Mouse (Mus musculus) brain, embryonic 14.5 days (tissue): ENCODE data around the gene Mettl2. TPM values are rescaled to one million over a fixed set of nuclear protein-coding genes. Genes with fewer than 3 reads are reported as not detected.

Experiments used
- DNase-seq: peaks from one replicate; pipeline ENCODE4 v3.0.0-alpha.2; 2011; ENCODE audit warnings: low read depth
- CTCF ChIP-seq: fragments of 200-500 bp; IDR thresholded peaks from 2 replicates; pipeline ENCODE4 v1.5.1; 2012; ENCODE audit warnings: inconsistent platforms, mild to moderate bottlenecking, moderate library complexity, borderline replicate concordance; ENCODE audit not compliant: insufficient read depth, insufficient read length; ENCODE audit errors: extremely low read depth
- POLR2A ChIP-seq: fragments of 200-500 bp; IDR thresholded peaks from 2 replicates; pipeline ENCODE4 v1.6.1; 2012; ENCODE audit warnings: mild to moderate bottlenecking, inconsistent platforms, borderline replicate concordance; ENCODE audit not compliant: poor library complexity, insufficient read depth, insufficient read length, severe bottlenecking; ENCODE audit errors: extremely low read depth
- polyA plus RNA-seq: library from polyadenylated mRNA; depleted of rRNA; stranded (reverse); fragments of >200 nt; gene quantifications from 2 replicates; pipeline ENCODE4 v1.2.3, GENCODE M21; 2012

Mettl2 gene
- polyA plus RNA-seq, 1 experiment, result 31.7 TPM

GRCm38 (mm10) chr11:105144508-105145210, 18.4 kb downstream of the Mettl2 start:
- no peak for DNase-seq
- TF ChIP-seq CTCF (no peak), POLR2A (no peak)

GRCm38 (mm10) chr11:105145211-105145610, 19.0 kb downstream of the Mettl2 start:
- DNase-seq, result no peak
- TF ChIP-seq POLR2A, result no peak
- TF ChIP-seq CTCF, result no peak

GRCm38 (mm10) chr11:105146593-105146992, 20.4 kb downstream of the Mettl2 start, which contains the start of gene Gm10842:
Gene Gm10842 (plus strand): TSS chr11:105146893.
- TF ChIP-seq CTCF, result no peak
- TF ChIP-seq POLR2A, result no peak
- DNase-seq, result no peak

- DNase-seq, result no peak
- no peak for TF ChIP-seq POLR2A
- TF ChIP-seq CTCF, result no peak
These were observed 23.1 kb downstream of the Mettl2 start for GRCm38 (mm10) chr11:105149353-105149752.

GRCm38 (mm10) chr11:105149766-105150165, 23.5 kb downstream of the Mettl2 start:
- DNase-seq, result peak; percentile 14
- no peak for TF ChIP-seq CTCF
- TF ChIP-seq POLR2A, result no peak

GRCm38 (mm10) chr11:105150691-105151090, 24.5 kb downstream of the Mettl2 start:
- no peak for TF ChIP-seq POLR2A
- no peak for TF ChIP-seq CTCF
- DNase-seq, result peak; percentile 5

- TF ChIP-seq CTCF (no peak), POLR2A (no peak)
- peak; percentile 10 for DNase-seq
These were observed 25.2 kb downstream of the Mettl2 start for GRCm38 (mm10) chr11:105151226-105152016.

GRCm38 (mm10) chr11:105152017-105152300, 25.7 kb downstream of the Mettl2 start:
- no peak for TF ChIP-seq CTCF
- no peak for TF ChIP-seq POLR2A
- DNase-seq, result no peak

GRCm38 (mm10) chr11:105152357-105152899, 26.2 kb downstream of the Mettl2 start:
- DNase-seq, result no peak
- TF ChIP-seq POLR2A, result no peak
- no peak for TF ChIP-seq CTCF

GRCm38 (mm10) chr11:105153068-105153833, 27.0 kb downstream of the Mettl2 start:
- peak; percentile 50 for DNase-seq
- TF ChIP-seq CTCF (no peak), POLR2A (no peak)

- no peak for DNase-seq
- TF ChIP-seq CTCF (no peak), POLR2A (no peak)
These were observed 29.7 kb downstream of the Mettl2 start for GRCm38 (mm10) chr11:105155915-105156314.
